ENCODE assay signal across 27 mouse cellular contexts in the genomic region with DNA sequence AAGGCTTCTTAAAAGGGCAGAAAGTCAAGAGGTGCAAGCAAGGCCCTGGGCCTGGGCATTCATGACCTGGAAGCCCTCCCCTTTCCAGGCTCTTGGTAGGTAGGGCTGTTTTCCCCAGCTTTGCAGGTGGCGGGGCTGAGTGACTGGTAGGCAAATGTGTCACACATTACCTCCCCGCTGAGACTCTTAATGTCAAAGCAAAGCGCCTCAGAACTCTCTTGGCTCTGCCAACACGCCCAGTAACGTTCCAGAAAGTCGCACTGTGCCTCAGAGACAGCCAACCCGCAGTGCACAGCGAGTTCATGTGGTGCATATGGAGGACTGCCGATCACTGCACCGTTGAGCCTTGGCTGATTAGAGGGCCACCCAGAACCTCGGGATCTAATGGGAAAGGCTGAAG. TPM values are rescaled to one million over a fixed set of nuclear protein-coding genes. Genes with fewer than 3 reads are reported as not detected.
DNase-seq lines count a peak whose midpoint lies in the region; ATAC-seq lines count a peak whose summit lies in the region.
"Had no signal": no experiment of that assay in that cellular context is flagged by ENCODE, and none has a peak within 500 bp of the region (broad histone marks: within the 10 kb centered on the region; RNA-seq: fewer than 3 reads in every experiment).

No protein-coding gene starts in this region.

- WGBS in forebrain, embryonic 12.5 days = 85% methylated on average over 11 of the region's 11 CpGs
- 94% methylated on average over 11 of the region's 11 CpGs for WGBS in forebrain, embryonic 11.5 days

- no peak for DNase-seq in forebrain, embryonic 11.5 days (ENCODE audit: low spot score)
- DNase-seq in thymus, postnatal 4 days = peak; percentile 21
- DNase-seq in thymus, postnatal 25 days = no peak
- peak; percentile 73 for DNase-seq in cerebellum, adult 9-10 months
- DNase-seq in urinary bladder, adult 2 months (ENCODE audit: low spot score) = no peak
- DNase-seq in heart, postnatal 4 days = no peak
- no peak for DNase-seq in right cerebral cortex, adult 18-20 months
- DNase-seq: embryo, embryonic 11 days; gastrocnemius, postnatal 10 days; heart, adult 2 months; kidney, adult 11 months; lung, postnatal 10 days had no signal

- H3K36me3 ChIP-seq in forebrain, embryonic 12.5 days (replicated peaks) = peaks cover 91% of the 10 kb centered on the region
- peaks cover 9% of the 10 kb centered on the region; the same call in 1 of the 2 replicates for H3K36me3 ChIP-seq in forebrain, embryonic 11.5 days (ENCODE audit: control insufficient read depth, insufficient read depth, low read length)
- H3K36me3 ChIP-seq: liver, embryonic 15.5 days had no signal

- no peak for ATAC-seq in forebrain, embryonic 12.5 days (ENCODE audit: low FRiP score)
- ATAC-seq in forebrain, embryonic 11.5 days (replicated peaks; ENCODE audit: low FRiP score) = no peak
- ATAC-seq: hindbrain, embryonic 16.5 days; midbrain, embryonic 13.5 days had no signal

- no peak overlapping the region for H3K9ac ChIP-seq in forebrain, embryonic 12.5 days
- H3K9ac ChIP-seq in forebrain, embryonic 11.5 days (ENCODE audit: low read length) = no peak overlapping the region
- H3K9ac ChIP-seq: limb, embryonic 15.5 days; liver, embryonic 15.5 days; midbrain, embryonic 13.5 days; neural tube, embryonic 12.5 days had no signal

- no peaks in the 10 kb centered on the region for H3K9me3 ChIP-seq in forebrain, embryonic 12.5 days
- H3K9me3 ChIP-seq in forebrain, embryonic 11.5 days (ENCODE audit: control insufficient read depth, low read length) = no peaks in the 10 kb centered on the region
- H3K9me3 ChIP-seq: limb, embryonic 15.5 days; liver, embryonic 15.5 days; midbrain, embryonic 13.5 days; neural tube, embryonic 12.5 days had no signal

- H3K4me2 ChIP-seq in forebrain, embryonic 12.5 days = no peak overlapping the region
- no peak overlapping the region for H3K4me2 ChIP-seq in forebrain, embryonic 11.5 days (ENCODE audit: low read depth, low read length, severe bottlenecking)
- H3K4me2 ChIP-seq: limb, embryonic 15.5 days; liver, embryonic 15.5 days; midbrain, embryonic 13.5 days; neural tube, embryonic 12.5 days had no signal

- 0 out of 2 replicates have a peak overlapping the region, but pooled peaks have one; percentile 5 for H3K27ac ChIP-seq in forebrain, embryonic 12.5 days
- H3K27ac ChIP-seq in forebrain, embryonic 11.5 days (ENCODE audit: low read depth, low read length) = no peak overlapping the region
- H3K27ac ChIP-seq: midbrain, embryonic 13.5 days; neural tube, embryonic 12.5 days had no signal

- no peaks in the 10 kb centered on the region for H3K4me1 ChIP-seq in forebrain, embryonic 12.5 days
- H3K4me1 ChIP-seq in forebrain, embryonic 11.5 days (replicated peaks; ENCODE audit: control insufficient read depth, insufficient read depth, low read length) = no peaks in the 10 kb centered on the region
- H3K4me1 ChIP-seq: neural tube, embryonic 12.5 days had no signal

- H3K4me3 ChIP-seq in forebrain, embryonic 12.5 days (replicated peaks) = no peak overlapping the region
- no peak overlapping the region for H3K4me3 ChIP-seq in forebrain, embryonic 11.5 days (ENCODE audit: low read depth, low read length)
- H3K4me3 ChIP-seq: heart, adult 2 months; limb, embryonic 15.5 days; liver, embryonic 15.5 days; midbrain, embryonic 13.5 days; neural tube, embryonic 12.5 days had no signal

- H3K27me3 ChIP-seq in forebrain, embryonic 12.5 days = no peaks in the 10 kb centered on the region
- H3K27me3 ChIP-seq in forebrain, embryonic 11.5 days (ENCODE audit: control insufficient read depth, insufficient read depth, low read length) = no peaks in the 10 kb centered on the region
- H3K27me3 ChIP-seq: limb, embryonic 15.5 days; liver, embryonic 15.5 days; midbrain, embryonic 13.5 days; neural tube, embryonic 12.5 days had no signal

RNA-seq across cellular contexts. Expression of a gene that starts 20.0 kb away (rescaled TPM):
- not detected in 2 replicates for polyA plus RNA-seq in forebrain, embryonic 12.5 days (2016; fragmentation: Nextera tagmentation; extraction: Ambion mirVana)
- polyA plus RNA-seq in forebrain, embryonic 11.5 days (2014; fragmentation: Nextera tagmentation; extraction: Ambion mirVana) = not detected in 2 replicates
- polyA plus RNA-seq in urinary bladder, adult 2 months (2012; rRNA removed) = not detected in 2 replicates
- not detected for total RNA-seq in heart, postnatal 4 days (2021)
- total RNA-seq: adrenal gland, adult 18-20 months; adrenal gland, postnatal 4 days; gastrocnemius, postnatal 10 days; heart, adult 2 months; hematopoietic stem cell, adult 5-6 weeks; layer of hippocampus, adult 8-10 months; left cerebral cortex, adult 18-20 months; megakaryocyte, adult 5-6 weeks had no signal
- polyA plus RNA-seq: embryonic facial prominence, embryonic 14.5 days; heart, adult 2 months; heart, embryonic 14.5 days; hindbrain, embryonic 16.5 days; limb, embryonic 15.5 days; liver, embryonic 15.5 days; midbrain, embryonic 13.5 days; neural tube, embryonic 12.5 days; testis, adult 2 months had no signal

RNA-seq across cellular contexts. Expression of a gene that starts 41.9 kb away (rescaled TPM):
- 57.5 and 67.3 TPM in 2 replicates for polyA plus RNA-seq in forebrain, embryonic 12.5 days (2016; fragmentation: Nextera tagmentation; extraction: Ambion mirVana)
- polyA plus RNA-seq in forebrain, embryonic 11.5 days (2014; fragmentation: Nextera tagmentation; extraction: Ambion mirVana) = 43.5 and 46.0 TPM in 2 replicates
- 75.3 and 87.2 TPM in 2 replicates for polyA plus RNA-seq in urinary bladder, adult 2 months (2012; rRNA removed)
- total RNA-seq in heart, postnatal 4 days (2021) = 100 to 1,000 TPM; 109 TPM

Comparison
In these comparisons a context has a peak if more than half of its experiments do, and no peak if none do; other contexts are left out.
1. DNase-seq: peak in thymus, postnatal 4 days (single experiment) and cerebellum, adult 9-10 months (single experiment); none in forebrain, embryonic 11.5 days (single experiment), thymus, postnatal 25 days (single experiment), urinary bladder, adult 2 months (single experiment), heart, postnatal 4 days (single experiment) and right cerebral cortex, adult 18-20 months (single experiment).